Mouse (Mus musculus): ENCODE data around the gene Zmynd15. TPM values are rescaled to one million over a fixed set of nuclear protein-coding genes. Genes with fewer than 3 reads are reported as not detected.

Gene Zmynd15
- polyA plus RNA-seq, 2 experiments, result 0.10 to 0.31 TPM

GRCm38 (mm10) chr11:70451797-70452498 lies 7.3 kb upstream of the Zmynd15 start, which contains the start of gene Med11:
Gene Med11 (plus strand): TSS chr11:70451919.
- ATAC-seq (ENCODE audit: insufficient read depth) (peak; percentile 97), DNase-seq (ENCODE audit: low read depth in 3 of 3, low spot score in 3 of 3) (peak; percentile 90 to 97 (median 90))
- peaks cover 8 to 10% of the 10 kb centered on the region in 2 experiments for H3K4me1 ChIP-seq (replicated peaks; ENCODE audit: control insufficient read depth in 2 of 2, insufficient read depth in 2 of 2, low read length in 1 of 2)
- TF ChIP-seq CTCF (IDR thresholded peaks at IDR 0.05; ENCODE audit: low read depth) (peak; percentile 95), EP300 (IDR thresholded peaks at IDR 0.05; ENCODE audit: low read depth) (no peak)
- no peaks in the 10 kb centered on the region for H3K27me3 ChIP-seq (ENCODE audit: control insufficient read depth, insufficient read depth, low read length)
- H3K9me3 ChIP-seq (ENCODE audit: control insufficient read depth, low read length), result no peaks in the 10 kb centered on the region
- WGBS (ENCODE audit: insufficient replicate concordance), result under 1% methylated on average over 45 of the region's 46 CpGs
- H3K4me2 ChIP-seq (ENCODE audit: low read depth), result peak within 1 kb of the TSS; percentile 82
- H3K4me3 ChIP-seq (ENCODE audit: insufficient read depth in 1 of 2, low read depth in 2 of 2, low read length in 2 of 2), result peak within 1 kb of the TSS; percentile 63 to 78
- H3K9ac ChIP-seq (replicated peaks), result peak within 1 kb of the TSS; percentile 79
- peaks cover 2% of the 10 kb centered on the region; the same call in 1 of the 2 replicates for H3K36me3 ChIP-seq (replicated peaks; ENCODE audit: control insufficient read depth, insufficient read depth, low read depth)
- H3K27ac ChIP-seq, result peak within 1 kb of the TSS; percentile 71

- DNase-seq (ENCODE audit: low read depth in 3 of 3, low spot score in 3 of 3) (no peak), ATAC-seq (ENCODE audit: insufficient read depth) (no peak)
- Histone ChIP-seq H3K4me1 (replicated peaks; ENCODE audit: control insufficient read depth in 2 of 2, insufficient read depth in 2 of 2, low read length in 1 of 2) (peaks cover 8 to 10% of the 10 kb centered on the region in 2 experiments), H3K36me3 (replicated peaks; ENCODE audit: control insufficient read depth, insufficient read depth, low read depth) (peaks cover 2% of the 10 kb centered on the region; the same call in 1 of the 2 replicates), H3K4me2 (ENCODE audit: low read depth) (no peak overlapping the region), H3K9me3 (ENCODE audit: control insufficient read depth, low read length) (no peaks in the 10 kb centered on the region), H3K4me3 (ENCODE audit: insufficient read depth in 1 of 2, low read depth in 2 of 2, low read length in 2 of 2) (no peak overlapping the region), H3K9ac (replicated peaks) (no peak overlapping the region), H3K27me3 (ENCODE audit: control insufficient read depth, insufficient read depth, low read length) (peaks cover under 1% of the 10 kb centered on the region), H3K27ac (no peak overlapping the region)
- WGBS (ENCODE audit: insufficient replicate concordance), result 64% methylated on average over 9 of the region's 9 CpGs
- TF ChIP-seq CTCF (IDR thresholded peaks at IDR 0.05; ENCODE audit: low read depth), result no peak
- no peak for TF ChIP-seq EP300 (IDR thresholded peaks at IDR 0.05; ENCODE audit: low read depth)
Measured at GRCm38 (mm10) chr11:70453261-70454044, 5.8 kb upstream of the Zmynd15 start.

GRCm38 (mm10) chr11:70459601-70460101 lies 418 bp downstream of the Zmynd15 start, which contains the start of gene Cxcl16:
Gene Cxcl16 (minus strand): TSS chr11:70459984.
- DNase-seq (ENCODE audit: low read depth in 3 of 3, low spot score in 3 of 3) (no peak), ATAC-seq (ENCODE audit: insufficient read depth) (no peak)
- Histone ChIP-seq H3K27me3 (ENCODE audit: control insufficient read depth, insufficient read depth, low read length) (peaks cover 23% of the 10 kb centered on the region), H3K4me1 (replicated peaks; ENCODE audit: control insufficient read depth in 2 of 2, insufficient read depth in 2 of 2, low read length in 1 of 2) (0 out of 4 replicates have a peak, but pooled peaks cover 0 to 2% of the 10 kb centered on the region in 2 experiments), H3K4me2 (ENCODE audit: low read depth) (peak within 1 kb of the TSS; percentile 61), H3K9ac (replicated peaks) (no peak within 1 kb of the TSS), H3K27ac (no peak within 1 kb of the TSS), H3K4me3 (ENCODE audit: insufficient read depth in 1 of 2, low read depth in 2 of 2, low read length in 2 of 2) (peak within 1 kb of the TSS; percentile 37 to 50), H3K36me3 (replicated peaks; ENCODE audit: control insufficient read depth, insufficient read depth, low read depth) (no peaks in the 10 kb centered on the region), H3K9me3 (ENCODE audit: control insufficient read depth, low read length) (no peaks in the 10 kb centered on the region)
- TF ChIP-seq CTCF (IDR thresholded peaks at IDR 0.05; ENCODE audit: low read depth) (no peak), EP300 (IDR thresholded peaks at IDR 0.05; ENCODE audit: low read depth) (no peak)
- 2% methylated on average over 30 of the region's 30 CpGs for WGBS (ENCODE audit: insufficient replicate concordance)

GRCm38 (mm10) chr11:70463970-70464369 lies 4.7 kb downstream of the Zmynd15 start:
- ATAC-seq (ENCODE audit: insufficient read depth), result no peak
- H3K9me3 ChIP-seq (ENCODE audit: control insufficient read depth, low read length), result no peaks in the 10 kb centered on the region
- no peak overlapping the region for H3K4me3 ChIP-seq (ENCODE audit: insufficient read depth in 1 of 2, low read depth in 2 of 2, low read length in 2 of 2)
- H3K4me1 ChIP-seq (replicated peaks; ENCODE audit: control insufficient read depth in 2 of 2, insufficient read depth in 2 of 2, low read length in 1 of 2), result peaks cover 0 to under 1% of the 10 kb centered on the region in 2 experiments; a peak in 1 of 4 replicates
- TF ChIP-seq CTCF (IDR thresholded peaks at IDR 0.05; ENCODE audit: low read depth) (no peak), EP300 (IDR thresholded peaks at IDR 0.05; ENCODE audit: low read depth) (no peak)
- no peak for DNase-seq (ENCODE audit: low read depth in 3 of 3, low spot score in 3 of 3)
- H3K9ac ChIP-seq (replicated peaks), result no peak overlapping the region
- no peak overlapping the region for H3K27ac ChIP-seq
- H3K27me3 ChIP-seq (ENCODE audit: control insufficient read depth, insufficient read depth, low read length), result peaks cover 29% of the 10 kb centered on the region
- no peak overlapping the region for H3K4me2 ChIP-seq (ENCODE audit: low read depth)
- no peaks in the 10 kb centered on the region for H3K36me3 ChIP-seq (replicated peaks; ENCODE audit: control insufficient read depth, insufficient read depth, low read depth)
- WGBS (ENCODE audit: insufficient replicate concordance), result 61% methylated on average over 5 of the region's 5 CpGs
